Mouse (Mus musculus): ENCODE data around the gene Cars.
"Not testable (repeated sequence)": the region's sequence is repeated elsewhere in the genome, so short reads cannot be mapped to it uniquely, and the experiment has no call there.

Gene Cars

GRCm38 (mm10) chr7:143599428-143600230 lies at the start of gene Cars:
Gene Cars, minus strand, starts transcription at chr7:143600090.
- peak; percentile 97 for DNase-seq (ENCODE audit: low spot score)

- peak; percentile 87 for DNase-seq (ENCODE audit: low spot score)
Observed at GRCm38 (mm10) chr7:143649034-143649768, 49.3 kb upstream of the Cars start, which contains the start of gene Tnfrsf22. Gene Tnfrsf22, minus strand, starts transcription at chr7:143649661.

GRCm38 (mm10) chr7:143643949-143644348 lies 44.1 kb upstream of the Cars start:
- DNase-seq (ENCODE audit: low spot score), result not testable (repeated sequence)

GRCm38 (mm10) chr7:143636674-143637073 lies 36.8 kb upstream of the Cars start:
- DNase-seq (ENCODE audit: low spot score), result no peak

GRCm38 (mm10) chr7:143631503-143631902 lies 31.6 kb upstream of the Cars start:
- no peak for DNase-seq (ENCODE audit: low spot score)

- DNase-seq (ENCODE audit: low spot score), result no peak
Observed at GRCm38 (mm10) chr7:143629501-143629900, 29.6 kb upstream of the Cars start.

- DNase-seq (ENCODE audit: low spot score), result no peak
Observed at GRCm38 (mm10) chr7:143628540-143628939, 28.6 kb upstream of the Cars start, which contains the start of gene Tnfrsf26. Gene Tnfrsf26, minus strand, starts transcription at chr7:143628722.

GRCm38 (mm10) chr7:143627555-143628286 lies 27.8 kb upstream of the Cars start:
- no peak for DNase-seq (ENCODE audit: low spot score)

- no peak for DNase-seq (ENCODE audit: low spot score)
Observed at GRCm38 (mm10) chr7:143626178-143626577, 26.3 kb upstream of the Cars start.

GRCm38 (mm10) chr7:143625151-143625550 lies 25.3 kb upstream of the Cars start:
- no peak for DNase-seq (ENCODE audit: low spot score)

GRCm38 (mm10) chr7:143624561-143624960 lies 24.7 kb upstream of the Cars start:
- no peak for DNase-seq (ENCODE audit: low spot score)

GRCm38 (mm10) chr7:143620951-143621350 lies 21.1 kb upstream of the Cars start:
- DNase-seq (ENCODE audit: low spot score), result no peak

GRCm38 (mm10) chr7:143614404-143615135 lies 14.7 kb upstream of the Cars start:
- DNase-seq (ENCODE audit: low spot score), result peak; percentile 68

GRCm38 (mm10) chr7:143612215-143612614 lies 12.3 kb upstream of the Cars start:
- no peak for DNase-seq (ENCODE audit: low spot score)

- DNase-seq (ENCODE audit: low spot score), result no peak
Observed at GRCm38 (mm10) chr7:143605321-143605720, 5.4 kb upstream of the Cars start.

GRCm38 (mm10) chr7:143604889-143605288 lies 5.0 kb upstream of the Cars start:
- DNase-seq (ENCODE audit: low spot score), result no peak

GRCm38 (mm10) chr7:143601705-143602104 lies 1.8 kb upstream of the Cars start:
- no peak for DNase-seq (ENCODE audit: low spot score)

- DNase-seq (ENCODE audit: low spot score), result no peak
Observed at GRCm38 (mm10) chr7:143600231-143600740, 396 bp upstream of the Cars start.

- no peak for DNase-seq (ENCODE audit: low spot score)
Observed at GRCm38 (mm10) chr7:143594865-143595264, 5.0 kb downstream of the Cars start.

- DNase-seq (ENCODE audit: low spot score), result no peak
Observed at GRCm38 (mm10) chr7:143592255-143592654, 7.6 kb downstream of the Cars start.

GRCm38 (mm10) chr7:143588006-143588405 lies 11.9 kb downstream of the Cars start:
- no peak for DNase-seq (ENCODE audit: low spot score)
